Mouse (Mus musculus) forebrain, embryonic 12.5 days (tissue): ENCODE measurements around the gene Mgat4b. TPM values are rescaled to one million over a fixed set of nuclear protein-coding genes. Genes with fewer than 3 reads are reported as not detected.

ENCODE experiments used
- ATAC-seq: fragments of 200-750 bp; cut with Nextera tagmentation; 2 replicates; pipeline ENCODE4 v1.8.0; 2017; ENCODE audit warnings: moderate TSS enrichment; ENCODE audit not compliant: low FRiP score
- H3K27ac ChIP-seq: fragments of 300-500 bp; sonication (generic); 2 replicates; pipeline ENCODE4 v1.5.1; 2016; ENCODE audit warnings: mild to moderate bottlenecking
- H3K27me3 ChIP-seq: fragments of 300-500 bp; sonication (generic); 2 replicates; pipeline ENCODE4 v1.6.1; 2016; ENCODE audit warnings: mild to moderate bottlenecking
- H3K36me3 ChIP-seq: fragments of 300-500 bp; sonication (generic); replicated peaks from 2 replicates; pipeline ENCODE4 v1.6.1; 2016; ENCODE audit warnings: mild to moderate bottlenecking
- H3K4me1 ChIP-seq: fragments of 300-500 bp; sonication (generic); 2 replicates; pipeline ENCODE4 v1.6.1; 2016
- H3K4me2 ChIP-seq: fragments of 300-500 bp; sonication (generic); 2 replicates; pipeline ENCODE4 v1.6.1; 2016; ENCODE audit warnings: mild to moderate bottlenecking, moderate library complexity
- H3K4me3 ChIP-seq: fragments of 300-500 bp; sonication (generic); replicated peaks from 2 replicates; pipeline ENCODE4 v1.5.1; 2016; ENCODE audit warnings: mild to moderate bottlenecking
- H3K9ac ChIP-seq: fragments of 300-500 bp; sonication (generic); 2 replicates; pipeline ENCODE4 v1.6.1; 2016; ENCODE audit warnings: mild to moderate bottlenecking
- H3K9me3 ChIP-seq: fragments of 300-500 bp; sonication (generic); 2 replicates; pipeline ENCODE4 v1.6.1; 2016
- WGBS: fragments of 180-500 bp; shearing (Covaris S2); methylation state at CpG from one replicate; pipeline ENCODE4 v1.1.7; 2016; 5-methylcytosine and 5-hydroxymethylcytosine counted together
- polyA plus RNA-seq: library from polyadenylated mRNA; unstranded; fragments of >200 nt; fragmentation: Nextera tagmentation; extraction: Ambion mirVana; gene quantifications from 2 replicates; pipeline ENCODE4 v1.2.1, GENCODE M21; 2016

Gene Mgat4b
- polyA plus RNA-seq, 1 experiment from 2014 or later = 40.3 TPM

DNA sequence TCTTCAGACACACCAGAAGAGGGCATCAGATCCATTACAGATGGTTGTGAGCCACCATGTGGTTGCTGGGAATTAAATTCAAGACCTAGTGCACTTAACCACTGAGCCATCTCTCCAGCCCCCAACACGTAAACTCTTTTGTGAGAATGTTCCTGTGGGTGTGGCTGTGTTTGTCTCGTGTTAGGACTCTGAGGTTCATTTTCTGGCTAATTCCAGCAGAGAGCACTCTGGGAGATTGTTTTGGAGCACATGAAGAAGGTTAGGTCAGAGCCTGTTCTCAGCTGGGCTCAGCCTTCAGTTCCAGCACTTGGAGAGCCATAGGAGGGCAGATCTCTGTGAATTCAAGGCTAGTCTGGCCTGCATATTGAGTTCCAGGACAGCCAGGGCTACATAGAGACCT lies 9.1 kb downstream of the Mgat4b start:
- H3K9ac ChIP-seq = no peak overlapping the region

DNA sequence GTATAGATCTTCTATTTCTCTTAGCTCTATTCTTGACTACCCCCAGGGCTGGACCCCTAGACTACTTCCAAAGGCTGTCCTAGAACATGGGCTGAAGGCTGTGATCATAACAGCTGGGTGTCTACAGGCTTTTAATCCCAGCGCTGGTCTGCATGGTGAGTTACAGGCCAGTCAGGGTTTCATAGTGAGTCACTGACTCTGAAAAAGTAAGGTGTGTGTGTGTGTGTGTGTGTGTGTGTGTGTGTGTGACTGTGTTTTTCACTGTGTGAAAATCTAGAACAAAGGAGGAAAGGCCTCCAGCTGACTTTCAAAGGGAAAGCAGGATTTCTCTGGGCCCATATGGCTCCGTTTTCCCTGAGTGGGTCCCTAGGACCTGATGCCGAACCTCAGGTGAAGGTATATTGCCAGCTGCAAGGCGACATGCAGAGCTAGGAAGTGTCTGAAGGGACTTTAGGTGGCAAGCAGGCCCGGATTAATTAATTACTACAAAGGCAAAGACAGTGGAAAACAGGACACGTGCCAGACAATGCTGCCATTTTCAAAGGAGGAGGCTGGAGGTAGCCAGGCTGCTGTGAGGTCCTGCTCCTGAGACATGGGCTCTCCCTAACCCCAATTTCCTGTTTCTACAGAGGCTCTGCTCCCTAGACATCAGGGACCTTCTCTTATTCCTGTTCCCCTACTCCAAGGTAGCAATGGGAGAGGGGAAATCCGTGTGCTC lies 12.0 kb downstream of the Mgat4b start:
- Histone ChIP-seq H3K4me1 (peaks cover 39% of the 10 kb centered on the region), H3K27ac (no peak overlapping the region), H3K4me2 (no peak overlapping the region), H3K9me3 (no peaks in the 10 kb centered on the region), H3K9ac (0 out of 2 replicates have a peak overlapping the region, but pooled peaks have one; percentile 7), H3K27me3 (peaks cover 12% of the 10 kb centered on the region; the same call in 1 of the 2 replicates), H3K4me3 (no peak overlapping the region), H3K36me3 (no peaks in the 10 kb centered on the region)
- no peak for ATAC-seq
- 46% methylated on average over 7 of the region's 7 CpGs for WGBS

More for the DNA sequence above, 9.1 kb downstream of the Mgat4b start:
- Histone ChIP-seq H3K36me3 (no peaks in the 10 kb centered on the region), H3K4me3 (no peak overlapping the region), H3K4me1 (peaks cover 31% of the 10 kb centered on the region), H3K27me3 (peaks cover 7% of the 10 kb centered on the region; the same call in 1 of the 2 replicates), H3K4me2 (no peak overlapping the region), H3K9me3 (no peaks in the 10 kb centered on the region), H3K27ac (no peak overlapping the region)
- ATAC-seq = no peak
- WGBS = 40% methylated on average over 2 of the region's 2 CpGs

DNA sequence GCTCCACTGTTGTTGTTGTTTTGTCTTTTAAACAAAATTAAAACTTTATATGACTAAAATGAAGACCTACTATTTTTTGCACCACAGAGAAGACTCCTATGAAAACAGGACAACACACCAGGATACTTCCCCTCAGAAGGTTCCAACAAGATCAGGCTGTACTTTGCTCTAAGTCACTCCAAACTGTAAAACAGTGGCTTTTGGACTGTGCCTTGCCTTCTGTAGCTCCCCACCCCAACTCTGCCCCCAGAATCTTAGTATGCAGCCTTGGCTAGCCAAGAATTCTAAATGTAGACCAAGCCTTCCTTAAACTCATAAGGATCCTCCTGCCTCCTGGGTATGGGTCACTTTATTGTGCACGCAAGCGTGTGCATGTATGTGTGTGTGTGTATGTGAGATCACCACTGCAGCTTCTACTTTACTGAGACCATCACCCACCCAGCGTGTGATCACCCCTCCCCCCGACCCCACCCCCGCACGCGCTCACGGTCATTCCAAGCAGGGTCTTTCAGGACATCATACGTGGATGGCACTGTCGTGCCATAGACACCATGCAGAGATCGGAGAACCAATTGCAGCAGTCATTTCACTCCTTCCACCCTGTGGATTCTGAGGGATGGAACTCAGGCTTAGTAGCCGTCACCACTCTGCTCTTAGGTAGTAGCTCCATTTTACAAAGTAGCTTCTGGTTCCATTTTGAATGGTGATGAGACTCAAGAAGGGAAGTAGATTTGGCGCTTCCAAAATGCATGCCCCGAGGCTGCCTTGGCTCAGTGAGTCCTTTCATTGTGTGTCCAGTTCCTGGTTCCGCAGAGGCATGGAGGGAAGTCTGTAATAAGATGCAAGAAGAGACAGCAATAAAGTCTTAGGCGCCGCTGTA lies 13.3 kb downstream of the Mgat4b start:
- peak; percentile 12; the same call in 1 of the 2 replicates for ATAC-seq
- Histone ChIP-seq H3K4me2 (peak overlapping the region; percentile 77), H3K9me3 (no peaks in the 10 kb centered on the region), H3K4me3 (peak overlapping the region; percentile 90), H3K27ac (peak overlapping the region; percentile 91), H3K27me3 (peaks cover 19% of the 10 kb centered on the region; the same call in 1 of the 2 replicates), H3K4me1 (peaks cover 46% of the 10 kb centered on the region), H3K36me3 (no peaks in the 10 kb centered on the region), H3K9ac (peak overlapping the region; percentile 99)
- 7% methylated on average over 17 of the region's 17 CpGs for WGBS

DNA sequence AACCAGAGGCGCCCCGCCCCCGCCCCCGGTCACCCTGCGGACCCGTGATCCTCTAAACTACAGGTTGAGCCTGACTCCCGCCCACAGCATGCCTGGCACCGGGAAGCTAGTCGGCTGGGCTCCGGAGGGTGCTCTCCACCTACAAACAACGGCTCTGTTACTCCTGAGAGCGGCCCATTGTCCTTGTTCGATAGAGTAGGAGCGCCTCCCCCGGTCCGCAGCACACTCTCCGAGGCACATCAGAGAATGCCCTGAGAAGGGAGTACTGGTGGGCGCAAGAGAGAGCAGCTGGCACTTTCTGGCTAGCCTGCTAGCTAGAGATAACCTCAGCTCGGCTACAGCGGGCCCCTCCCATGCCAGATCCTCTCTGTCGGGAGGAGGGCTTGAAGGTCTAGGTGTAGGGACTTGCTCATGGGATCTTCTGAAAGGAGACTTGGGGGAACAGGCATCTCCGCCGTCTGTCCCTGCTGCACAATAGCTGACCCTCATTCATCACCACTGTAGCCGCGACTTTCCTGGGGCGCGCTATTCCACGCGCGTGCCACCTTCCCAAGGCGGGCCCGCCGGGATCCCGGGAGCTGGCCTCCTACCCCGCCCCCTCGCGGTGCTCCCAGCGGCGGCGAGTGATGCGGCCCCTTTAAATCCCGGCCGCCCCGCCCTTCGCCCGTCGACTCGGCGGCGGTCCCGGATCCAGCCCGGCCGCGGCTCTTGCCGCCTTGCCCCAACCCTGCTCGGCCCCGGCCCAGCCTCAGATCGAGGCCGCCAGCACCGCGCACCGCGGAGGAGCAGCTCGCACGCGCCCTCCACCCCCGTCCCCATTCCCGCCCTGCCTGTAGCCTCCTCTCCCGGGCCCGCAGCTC lies 14.2 kb downstream of the Mgat4b start:
- Histone ChIP-seq H3K36me3 (no peaks in the 10 kb centered on the region), H3K4me2 (peak overlapping the region; percentile 77), H3K27me3 (peaks cover 26% of the 10 kb centered on the region), H3K4me3 (peak overlapping the region; percentile 90), H3K27ac (peak overlapping the region; percentile 91), H3K9me3 (no peaks in the 10 kb centered on the region), H3K4me1 (peaks cover 47% of the 10 kb centered on the region), H3K9ac (peak overlapping the region; percentile 99)
- under 1% methylated on average over 67 of the region's 70 CpGs for WGBS
- ATAC-seq = peak; percentile 88

DNA sequence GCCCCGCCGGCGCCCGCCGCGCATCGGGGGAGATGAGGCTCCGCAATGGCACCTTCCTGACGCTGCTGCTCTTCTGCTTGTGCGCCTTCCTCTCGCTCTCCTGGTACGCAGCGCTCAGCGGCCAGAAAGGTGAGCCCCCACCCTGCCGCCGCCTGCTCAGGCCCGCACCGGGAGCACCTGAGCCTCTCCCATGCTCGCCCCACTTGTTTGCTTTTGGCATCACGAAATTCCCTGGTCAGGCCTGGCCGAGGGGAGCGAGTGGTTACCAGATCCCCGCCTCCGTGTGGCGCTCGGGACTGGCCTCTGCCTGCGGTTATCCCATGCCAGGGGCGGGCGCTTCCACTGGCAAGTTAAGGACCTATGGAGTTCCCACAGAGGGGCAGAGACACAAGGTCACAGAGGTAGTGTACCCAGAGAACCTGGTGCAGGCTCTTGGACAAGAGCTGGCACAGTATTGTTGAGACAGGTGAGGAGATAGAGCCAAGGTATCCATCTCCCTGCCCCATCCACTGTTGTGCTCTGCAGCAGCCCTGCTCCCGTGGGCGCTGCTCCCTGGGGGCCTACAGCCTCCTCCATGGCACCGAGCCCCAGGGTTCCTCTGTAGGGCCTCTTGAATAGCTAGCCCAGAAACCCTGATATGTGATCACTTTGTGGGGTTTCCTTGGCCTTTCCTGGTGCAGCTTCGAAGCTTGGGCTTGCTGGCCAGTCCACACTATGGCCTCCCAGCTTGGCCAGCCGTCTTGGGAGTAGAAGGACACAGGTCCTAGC lies 15.1 kb downstream of the Mgat4b start:
- Histone ChIP-seq H3K27ac (peak overlapping the region; percentile 91), H3K27me3 (peaks cover 35% of the 10 kb centered on the region)
- 4% methylated on average over 33 of the region's 34 CpGs for WGBS

DNA sequence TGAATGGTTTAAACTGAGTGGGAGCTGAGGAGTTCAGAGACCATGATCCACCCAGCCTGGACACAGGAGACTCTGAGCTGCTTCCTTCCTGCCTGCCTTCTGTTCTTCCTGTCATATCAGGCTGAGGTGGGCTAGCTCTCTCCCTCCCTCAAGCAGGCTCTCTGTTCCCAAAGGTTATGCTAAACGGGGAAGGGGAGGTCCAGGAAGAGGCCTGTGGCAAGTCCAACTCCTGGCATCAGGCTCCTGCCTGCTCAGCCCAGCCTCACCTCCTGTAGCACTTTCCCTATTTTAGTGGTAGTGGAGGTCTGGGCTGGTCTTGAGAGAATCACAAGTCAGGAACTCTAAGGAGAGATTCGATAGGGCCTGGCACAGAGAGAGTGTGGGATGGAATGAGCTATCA lies 15.7 kb downstream of the Mgat4b start:
- peaks cover 4% of the 10 kb centered on the region; the same call in 1 of the 2 replicates for H3K36me3 ChIP-seq
- peaks cover 37% of the 10 kb centered on the region for H3K27me3 ChIP-seq
- no peak for ATAC-seq
- H3K4me2 ChIP-seq = peak overlapping the region; percentile 77
- peaks cover 52% of the 10 kb centered on the region for H3K4me1 ChIP-seq
- no peaks in the 10 kb centered on the region for H3K9me3 ChIP-seq
- 40% methylated on average over 2 of the region's 2 CpGs for WGBS
- H3K27ac ChIP-seq = no peak overlapping the region
- peak overlapping the region; percentile 99 for H3K9ac ChIP-seq
- peak overlapping the region; percentile 90 for H3K4me3 ChIP-seq

More for the DNA sequence above, 15.1 kb downstream of the Mgat4b start:
- Histone ChIP-seq H3K4me1 (peaks cover 48% of the 10 kb centered on the region), H3K9me3 (no peaks in the 10 kb centered on the region), H3K4me2 (peak overlapping the region; percentile 77), H3K4me3 (peak overlapping the region; percentile 90), H3K9ac (peak overlapping the region; percentile 99), H3K36me3 (peaks cover 2% of the 10 kb centered on the region; the same call in 1 of the 2 replicates)
- ATAC-seq = peak; percentile 21

DNA sequence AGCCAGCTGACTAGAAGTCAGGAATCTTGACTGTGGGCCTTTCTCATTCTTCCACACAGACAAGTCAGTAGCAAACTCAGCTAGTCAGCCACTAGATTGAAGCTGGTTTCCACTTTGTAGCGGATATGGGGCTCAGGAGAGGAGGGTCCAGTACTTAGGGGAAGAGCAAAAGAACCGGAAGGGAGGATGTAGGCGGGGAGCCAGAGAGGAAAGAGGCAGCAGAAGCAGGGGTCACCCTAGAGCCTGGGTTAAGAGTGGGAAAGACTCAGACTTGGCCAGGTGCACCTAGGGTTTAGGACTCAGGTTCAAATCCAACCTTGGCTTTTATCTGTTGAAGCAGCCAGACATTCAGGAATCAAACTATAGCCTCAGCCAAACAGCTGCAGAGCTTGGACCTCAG lies 16.5 kb downstream of the Mgat4b start:
- WGBS = 82% methylated on average over 3 of the region's 3 CpGs
- no peak overlapping the region for H3K4me3 ChIP-seq

DNA sequence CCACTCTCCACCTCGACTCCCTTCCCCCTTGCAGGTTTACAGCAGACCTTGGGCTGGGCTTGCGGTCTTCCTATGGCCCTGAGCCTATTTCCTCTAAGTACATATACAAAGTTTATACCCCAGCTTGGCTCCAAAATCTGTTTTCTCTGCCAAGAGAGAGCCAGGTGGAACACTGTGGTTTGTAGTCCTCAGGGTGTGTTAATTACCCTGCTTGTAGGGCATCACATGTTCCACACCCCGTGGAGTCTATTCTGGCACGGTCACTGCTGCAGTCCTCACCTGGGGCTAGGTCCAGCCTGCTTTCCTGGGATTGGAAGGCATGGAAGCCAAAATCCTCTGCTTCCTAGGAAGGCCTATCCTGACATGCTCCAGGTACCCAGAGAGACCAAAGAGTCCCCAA lies 17.0 kb downstream of the Mgat4b start:
- H3K9me3 ChIP-seq = no peaks in the 10 kb centered on the region
- no peak overlapping the region for H3K4me3 ChIP-seq
- no peak overlapping the region for H3K9ac ChIP-seq
- peaks cover 18% of the 10 kb centered on the region for H3K36me3 ChIP-seq
- no peak for ATAC-seq
- peaks cover 37% of the 10 kb centered on the region for H3K27me3 ChIP-seq
- no peak overlapping the region for H3K4me2 ChIP-seq
- WGBS = 98% methylated on average over 4 of the region's 4 CpGs
- peaks cover 49% of the 10 kb centered on the region for H3K4me1 ChIP-seq
- H3K27ac ChIP-seq = no peak overlapping the region

More for the DNA sequence above, 16.5 kb downstream of the Mgat4b start:
- no peak for ATAC-seq
- Histone ChIP-seq H3K36me3 (peaks cover 13% of the 10 kb centered on the region), H3K9ac (0 out of 2 replicates have a peak overlapping the region, but pooled peaks have one; percentile 99), H3K4me1 (peaks cover 52% of the 10 kb centered on the region), H3K4me2 (peak overlapping the region; percentile 77), H3K9me3 (no peaks in the 10 kb centered on the region), H3K27me3 (peaks cover 37% of the 10 kb centered on the region), H3K27ac (no peak overlapping the region)

DNA sequence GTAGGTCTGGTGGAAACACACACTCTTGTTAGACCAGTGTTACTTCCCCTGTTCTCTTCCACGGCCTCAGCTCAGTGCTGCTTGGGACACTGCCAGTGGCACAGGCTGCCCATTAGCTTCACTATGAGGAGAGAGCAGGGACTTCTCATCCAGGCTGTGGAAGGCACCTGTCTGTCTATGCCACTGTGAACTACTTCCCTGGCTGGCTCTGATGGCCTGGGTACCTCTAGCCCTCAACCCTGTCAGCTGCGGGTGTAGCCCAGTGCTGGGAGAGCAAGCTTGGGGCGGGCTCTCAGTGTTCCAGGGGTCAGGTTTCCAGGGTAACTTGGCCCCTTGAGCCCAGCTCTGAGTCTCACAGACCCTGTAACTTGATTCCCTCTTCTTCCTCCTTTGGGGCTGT lies 18.1 kb downstream of the Mgat4b start:
- Histone ChIP-seq H3K4me2 (no peak overlapping the region), H3K36me3 (peaks cover 28% of the 10 kb centered on the region), H3K4me1 (peaks cover 38% of the 10 kb centered on the region), H3K9me3 (no peaks in the 10 kb centered on the region), H3K27me3 (peaks cover 31% of the 10 kb centered on the region), H3K27ac (no peak overlapping the region), H3K9ac (0 out of 2 replicates have a peak overlapping the region, but pooled peaks have one; percentile 25), H3K4me3 (no peak overlapping the region)
- WGBS = 25% methylated on average over 3 of the region's 3 CpGs
- ATAC-seq = no peak

DNA sequence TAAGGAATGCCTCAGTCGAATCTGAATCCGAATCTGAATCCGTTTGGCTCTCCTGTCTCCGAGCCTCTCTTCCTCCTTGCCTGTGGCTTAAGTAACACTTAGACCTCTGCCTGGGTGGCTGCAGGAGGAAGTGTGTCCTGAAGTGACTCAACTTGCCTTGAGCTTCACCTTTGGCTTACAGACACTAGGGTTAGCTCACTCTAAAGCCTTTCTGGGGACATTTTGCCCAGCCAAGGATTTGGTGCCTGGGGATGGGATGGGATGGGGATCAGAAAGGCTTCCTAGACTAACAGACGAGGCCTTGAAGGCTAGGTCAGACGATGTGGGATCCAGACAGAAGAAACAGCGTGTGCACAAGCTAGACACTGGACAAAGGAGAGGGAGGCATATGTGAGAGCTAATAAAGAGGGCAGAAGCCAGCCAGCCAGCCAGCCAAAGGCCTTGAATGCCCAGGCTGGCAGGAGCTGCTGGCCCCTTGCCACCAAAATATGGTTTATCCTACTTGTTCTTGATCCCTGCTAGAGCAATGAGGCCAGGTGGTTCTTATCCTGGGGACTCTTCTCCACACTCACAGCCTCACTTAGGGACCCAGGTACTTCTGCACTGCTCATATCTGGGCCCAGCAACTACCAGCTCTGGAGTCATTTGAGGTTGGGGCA lies 18.7 kb downstream of the Mgat4b start:
- H3K9ac ChIP-seq = no peak overlapping the region
- ATAC-seq = no peak
- no peak overlapping the region for H3K4me2 ChIP-seq
- no peak overlapping the region for H3K27ac ChIP-seq
- H3K4me1 ChIP-seq = peaks cover 34% of the 10 kb centered on the region
- H3K36me3 ChIP-seq = peaks cover 34% of the 10 kb centered on the region
- H3K27me3 ChIP-seq = peaks cover 31% of the 10 kb centered on the region
- WGBS = 43% methylated on average over 7 of the region's 7 CpGs
- H3K4me3 ChIP-seq = no peak overlapping the region
- H3K9me3 ChIP-seq = no peaks in the 10 kb centered on the region
